Mouse (Mus musculus) liver, embryonic 14.5 days (tissue): Measurements from ENCODE around the gene Rassf8. TPM values are rescaled to one million over a fixed set of nuclear protein-coding genes. Genes with fewer than 3 reads are reported as not detected.

ENCODE experiments used
- ATAC-seq: fragments of 200-750 bp; cut with Nextera tagmentation; 2 replicates; pipeline ENCODE4 v1.8.0; 2017; ENCODE audit warnings: moderate number of reproducible peaks, mild to moderate bottlenecking, moderate library complexity; ENCODE audit not compliant: insufficient read depth
- DNase-seq, 3 experiments: peaks; one replicate each; pipeline ENCODE4 v3.0.0-alpha.2; 2012 to 2013; ENCODE audit warnings: low read depth in 3 of 3, low spot score in 3 of 3
- H3K27ac ChIP-seq: fragments of 300-500 bp; sonication (generic); 2 replicates; pipeline ENCODE4 v1.5.1; 2014; ENCODE audit warnings: moderate library complexity, mild to moderate bottlenecking, control low read depth, inconsistent platforms
- H3K27me3 ChIP-seq: fragments of 300-500 bp; sonication (generic); 2 replicates; pipeline ENCODE4 v1.6.1; 2014; ENCODE audit warnings: mild to moderate bottlenecking, low read length, moderate library complexity; ENCODE audit not compliant: control insufficient read depth, insufficient read depth
- H3K36me3 ChIP-seq: fragments of 300-500 bp; sonication (generic); replicated peaks from 2 replicates; pipeline ENCODE4 v1.6.1; 2014; ENCODE audit warnings: low read depth; ENCODE audit not compliant: control insufficient read depth, insufficient read depth
- H3K4me1 ChIP-seq, 2 experiments: fragments of 200-500 bp in 1 of 2; fragments of 300-500 bp in 1 of 2; sonication (generic) in 1 of 2; replicated peaks; 2 replicates each; pipeline ENCODE4 v1.6.1; 2012 to 2014; ENCODE audit warnings: antibody characterized with exemption in 1 of 2, inconsistent platforms in 1 of 2, low read length in 1 of 2; ENCODE audit not compliant: control insufficient read depth in 2 of 2, insufficient read depth in 2 of 2
- H3K4me2 ChIP-seq: fragments of 300-500 bp; sonication (generic); 2 replicates; pipeline ENCODE4 v1.6.1; 2014; ENCODE audit warnings: low read depth, mild to moderate bottlenecking, control low read depth, moderate library complexity
- H3K4me3 ChIP-seq, 2 experiments: fragments of 200-500 bp in 1 of 2; fragments of 300-500 bp in 1 of 2; sonication (generic) in 1 of 2; 2 replicates each; pipeline ENCODE4 v1.5.1; 2012 to 2014; ENCODE audit warnings: low read depth in 2 of 2, low read length in 2 of 2, mild to moderate bottlenecking in 2 of 2, control low read depth in 1 of 2, inconsistent platforms in 1 of 2, moderate library complexity in 1 of 2; ENCODE audit not compliant: insufficient read depth in 1 of 2
- H3K9ac ChIP-seq: fragments of 300-500 bp; sonication (generic); replicated peaks from 2 replicates; pipeline ENCODE4 v1.6.1; 2014; ENCODE audit warnings: mild to moderate bottlenecking, control low read depth, moderate library complexity
- H3K9me3 ChIP-seq: fragments of 300-500 bp; sonication (generic); 2 replicates; pipeline ENCODE4 v1.6.1; 2016; ENCODE audit warnings: low read length, mixed read lengths; ENCODE audit not compliant: control insufficient read depth
- CTCF ChIP-seq: IDR thresholded peaks from 2 replicates; pipeline ENCODE4 v1.5.1; 2016; ENCODE audit warnings: antibody characterized with exemption, low read depth, control low read depth
- EP300 ChIP-seq: IDR thresholded peaks from 2 replicates; pipeline ENCODE4 v1.6.1; 2016; ENCODE audit warnings: antibody characterized with exemption, low read depth
- WGBS: fragments of 180-500 bp; shearing (Covaris S2); extraction: QIAGEN DNeasy Blood & Tissue Kit; methylation state at CpG from one replicate; pipeline ENCODE4 v1.1.7; 2014; ENCODE audit not compliant: insufficient replicate concordance; 5-methylcytosine and 5-hydroxymethylcytosine counted together
- polyA plus RNA-seq, 2 experiments: library from polyadenylated mRNA; depleted of rRNA in 1 of 2; stranded (reverse) in 1 of 2; unstranded in 1 of 2; fragments of >200 nt; fragmentation: Nextera tagmentation in 1 of 2; extraction: Ambion mirVana in 1 of 2; gene quantifications; 2 replicates each; pipeline versions ENCODE4 v1.2.1 to v1.2.3; 2012 to 2014

The Rassf8 gene
- polyA plus RNA-seq, 2 experiments = 1.4 to 3.1 TPM

DNA sequence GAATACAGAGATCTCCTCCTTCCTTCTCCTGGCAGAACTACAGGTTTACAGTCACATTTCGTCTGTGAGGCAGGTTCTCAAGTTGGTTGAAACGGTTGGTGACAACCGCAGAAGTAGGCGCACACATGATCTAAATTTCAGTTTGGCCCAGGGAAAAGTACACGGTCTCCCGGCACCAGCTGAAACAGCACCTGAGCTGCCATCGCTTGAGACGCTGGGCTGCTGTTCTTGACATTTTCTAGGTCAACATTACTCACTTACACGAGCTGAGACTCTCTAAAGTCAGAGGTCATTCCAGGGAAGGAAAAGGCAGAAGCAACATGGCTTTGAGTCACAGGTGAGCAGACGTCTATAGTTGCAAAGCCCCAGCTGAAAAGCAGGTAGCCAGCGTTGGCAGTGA lies 105.4 kb downstream of the Rassf8 start:
- Histone ChIP-seq H3K9me3 (no peaks in the 10 kb centered on the region), H3K4me1 (0 out of 4 replicates have a peak, but pooled peaks cover 0 to 3% of the 10 kb centered on the region in 2 experiments), H3K4me3 (no peak overlapping the region), H3K27me3 (no peaks in the 10 kb centered on the region), H3K9ac (no peak overlapping the region), H3K4me2 (no peak overlapping the region), H3K27ac (no peak overlapping the region), H3K36me3 (no peaks in the 10 kb centered on the region)
- no peak for DNase-seq
- ATAC-seq = no peak
- WGBS = 66% methylated on average over 11 of the region's 11 CpGs
- TF ChIP-seq CTCF = no peak

DNA sequence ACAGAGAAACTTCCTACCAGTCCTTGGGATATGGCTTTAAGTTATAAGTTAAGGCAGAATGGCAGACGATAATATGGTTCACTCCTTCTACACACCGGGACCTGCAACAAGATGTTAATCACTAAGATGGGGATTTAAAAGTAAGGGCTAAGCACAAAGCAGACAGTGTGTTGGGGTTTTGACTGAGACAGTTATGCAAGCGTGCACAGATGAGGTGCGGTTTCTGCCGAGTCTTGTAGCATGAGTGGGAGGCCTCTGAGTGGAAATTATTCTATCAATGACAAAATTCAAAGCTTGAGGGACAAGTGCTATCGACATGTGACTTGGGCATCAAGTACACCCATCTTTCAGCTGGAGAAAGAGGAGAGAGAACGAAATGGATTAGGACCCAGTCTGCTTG lies 106.2 kb downstream of the Rassf8 start:
- Histone ChIP-seq H3K4me1 (0 out of 4 replicates have a peak, but pooled peaks cover 0 to 3% of the 10 kb centered on the region in 2 experiments), H3K27me3 (no peaks in the 10 kb centered on the region), H3K36me3 (no peaks in the 10 kb centered on the region), H3K4me2 (no peak overlapping the region), H3K4me3 (no peak overlapping the region), H3K9me3 (no peaks in the 10 kb centered on the region), H3K9ac (no peak overlapping the region), H3K27ac (no peak overlapping the region)
- no peak for DNase-seq
- WGBS = 73% methylated on average over 7 of the region's 7 CpGs
- no peak for ATAC-seq
- no peak for TF ChIP-seq CTCF
- TF ChIP-seq EP300 = no peak

DNA sequence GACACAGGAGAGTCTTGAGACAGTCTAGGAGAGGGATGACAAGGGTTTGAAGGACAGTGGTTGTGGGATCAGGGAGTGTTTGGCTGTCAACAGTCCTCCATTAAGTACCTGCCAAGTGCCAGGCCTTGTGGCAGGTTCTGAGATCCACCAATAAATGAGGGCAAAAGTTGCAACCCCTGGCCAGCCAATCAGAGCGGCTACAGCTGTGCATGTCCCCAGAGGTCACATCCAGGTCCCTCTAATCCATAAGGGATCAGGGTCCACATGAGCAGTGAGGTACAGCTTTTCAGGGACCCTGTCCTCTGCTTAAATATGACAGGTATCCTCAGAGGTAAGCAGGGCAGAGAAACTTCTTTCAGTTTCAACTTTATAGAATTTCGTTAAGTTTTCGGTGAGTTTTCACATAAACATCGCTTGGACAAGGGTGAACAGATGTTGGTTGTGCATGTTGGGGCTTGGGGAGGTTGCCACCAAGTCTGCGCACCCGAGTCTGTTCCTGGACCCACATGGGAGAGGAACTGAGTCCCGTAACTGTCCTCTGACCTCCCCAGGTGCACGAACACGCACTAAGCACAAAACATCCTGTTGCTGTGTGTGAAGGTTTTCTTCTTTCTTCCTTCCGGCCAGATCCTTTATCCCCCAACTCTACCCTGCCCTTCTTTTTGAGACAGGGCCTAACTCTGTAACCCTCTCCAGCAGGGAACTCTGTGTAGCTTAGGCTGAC lies 107.0 kb downstream of the Rassf8 start:
- Histone ChIP-seq H3K27ac (no peak overlapping the region), H3K27me3 (no peaks in the 10 kb centered on the region), H3K36me3 (no peaks in the 10 kb centered on the region), H3K4me2 (no peak overlapping the region), H3K4me3 (no peak overlapping the region), H3K9me3 (no peaks in the 10 kb centered on the region), H3K4me1 (0 out of 4 replicates have a peak, but pooled peaks cover 0 to 3% of the 10 kb centered on the region in 2 experiments), H3K9ac (no peak overlapping the region)
- DNase-seq (no peak), ATAC-seq (no peak)
- TF ChIP-seq CTCF = no peak
- TF ChIP-seq EP300 = no peak
- WGBS = 69% methylated on average over 10 of the region's 10 CpGs

DNA sequence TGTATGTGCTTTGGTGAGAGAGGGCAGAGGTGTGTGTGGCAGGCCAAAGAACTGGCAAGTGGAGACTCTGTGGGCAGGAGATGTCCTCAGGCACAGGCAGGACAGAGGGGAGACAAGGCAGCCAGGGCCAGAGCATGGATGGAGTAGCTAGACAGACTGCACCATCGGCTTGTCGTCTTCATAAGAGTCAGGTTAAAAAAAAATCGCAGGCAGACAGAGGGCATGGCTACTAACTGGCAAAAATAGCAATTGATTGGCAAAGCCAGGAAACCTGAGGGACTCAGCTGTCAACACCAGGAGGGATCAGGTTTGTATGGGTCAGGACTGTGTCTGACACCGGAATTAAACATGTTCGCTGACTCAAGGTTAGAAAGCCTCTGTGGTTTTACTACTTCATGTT lies 108.2 kb downstream of the Rassf8 start:
- Histone ChIP-seq H3K4me3 (no peak overlapping the region), H3K36me3 (no peaks in the 10 kb centered on the region), H3K9me3 (no peaks in the 10 kb centered on the region), H3K4me1 (0 out of 4 replicates have a peak, but pooled peaks cover 0 to 3% of the 10 kb centered on the region in 2 experiments), H3K4me2 (no peak overlapping the region), H3K27ac (no peak overlapping the region), H3K27me3 (no peaks in the 10 kb centered on the region), H3K9ac (no peak overlapping the region)
- no peak for TF ChIP-seq CTCF
- TF ChIP-seq EP300 = no peak
- DNase-seq = no peak
- 65% methylated on average over 5 of the region's 5 CpGs for WGBS
- ATAC-seq = no peak

DNA sequence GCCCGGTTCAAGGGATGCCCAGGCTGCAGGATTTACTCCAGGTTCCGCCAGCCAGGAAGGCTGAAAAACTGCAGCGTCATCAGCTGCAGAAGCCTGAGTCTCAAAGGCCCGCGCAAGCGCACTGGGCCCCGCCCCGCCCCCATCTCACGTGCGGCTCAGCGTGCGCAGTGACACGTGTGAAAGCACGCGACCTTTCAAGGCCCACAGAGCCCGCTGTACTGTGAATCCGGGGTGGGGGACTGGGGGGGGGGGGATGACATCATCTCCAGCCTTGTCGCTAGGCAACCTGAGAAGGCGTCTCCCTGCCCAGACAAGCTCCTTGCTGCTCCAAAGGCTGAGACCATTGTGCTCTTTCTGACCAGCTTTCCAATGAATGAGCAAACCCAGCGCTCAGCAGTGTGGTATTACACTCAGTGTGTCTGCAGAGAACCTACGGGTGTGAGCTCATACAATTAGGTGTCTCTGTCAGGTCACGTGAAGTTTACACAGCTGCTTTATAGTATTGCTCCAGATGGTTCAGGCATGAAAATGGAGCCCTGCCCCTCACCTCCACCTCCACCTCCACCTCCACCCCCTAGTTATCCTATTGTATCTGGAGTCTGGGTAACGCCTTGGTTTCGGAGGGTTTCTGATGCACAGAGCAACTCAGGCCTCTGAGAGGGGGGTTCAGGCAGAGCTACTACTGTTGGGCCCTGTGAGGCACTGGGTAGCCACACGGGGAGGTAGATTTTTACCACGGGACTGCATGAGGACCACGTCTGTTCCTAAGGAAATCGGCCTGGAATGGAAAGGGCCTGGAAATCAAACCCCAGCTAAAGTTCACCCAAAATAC lies 109.4 kb downstream of the Rassf8 start:
- Histone ChIP-seq H3K4me1 (0 out of 4 replicates have a peak, but pooled peaks cover 0 to 3% of the 10 kb centered on the region in 2 experiments), H3K4me3 (no peak overlapping the region), H3K4me2 (peak overlapping the region; percentile 28), H3K9ac (no peak overlapping the region), H3K36me3 (no peaks in the 10 kb centered on the region), H3K27me3 (no peaks in the 10 kb centered on the region), H3K27ac (no peak overlapping the region), H3K9me3 (no peaks in the 10 kb centered on the region)
- DNase-seq (peak; percentile 51 to 60 (median 55)), ATAC-seq (peak; percentile 67)
- WGBS = 18% methylated on average over 27 of the region's 28 CpGs
- no peak for TF ChIP-seq CTCF
- TF ChIP-seq EP300 = no peak
